Mouse (Mus musculus) embryonic facial prominence, embryonic 15.5 days (tissue): ENCODE results near the gene Atrnl1. TPM values are rescaled to one million over a fixed set of nuclear protein-coding genes. Genes with fewer than 3 reads are reported as not detected.
A peak's percentile ranks its signal among the peaks of the same experiment; 100 is the strongest.
"Not testable (repeated sequence)": the region's sequence is repeated elsewhere in the genome, so short reads cannot be mapped to it uniquely, and the experiment has no call there.

Source experiments
- ATAC-seq: fragments of 200-750 bp; cut with Nextera tagmentation; 2 replicates; pipeline ENCODE4 v1.8.0; 2017; ENCODE audit warnings: low read depth, moderate TSS enrichment; ENCODE audit not compliant: insufficient number of reproducible peaks, low FRiP score, low TSS enrichment
- H3K27ac ChIP-seq: fragments of 300-500 bp; sonication (generic); replicated peaks from 2 replicates; pipeline ENCODE4 v1.5.1; 2015; ENCODE audit warnings: mild to moderate bottlenecking, inconsistent platforms
- H3K27me3 ChIP-seq: fragments of 300-500 bp; sonication (generic); 2 replicates; pipeline ENCODE4 v1.6.1; 2015; ENCODE audit warnings: inconsistent platforms
- H3K36me3 ChIP-seq: fragments of 300-500 bp; sonication (generic); 2 replicates; pipeline ENCODE4 v1.6.1; 2015; ENCODE audit warnings: mild to moderate bottlenecking, inconsistent platforms
- H3K4me1 ChIP-seq: fragments of 300-500 bp; sonication (generic); 2 replicates; pipeline ENCODE4 v1.6.1; 2015; ENCODE audit warnings: inconsistent platforms
- H3K4me2 ChIP-seq: fragments of 300-500 bp; sonication (generic); replicated peaks from 2 replicates; pipeline ENCODE4 v1.6.1; 2015; ENCODE audit warnings: mild to moderate bottlenecking, inconsistent platforms
- H3K4me3 ChIP-seq: fragments of 300-500 bp; sonication (generic); replicated peaks from 2 replicates; pipeline ENCODE4 v1.5.1; 2015; ENCODE audit warnings: mild to moderate bottlenecking, inconsistent platforms
- H3K9ac ChIP-seq: fragments of 300-500 bp; sonication (generic); 2 replicates; pipeline ENCODE4 v1.6.1; 2015; ENCODE audit warnings: inconsistent platforms
- H3K9me3 ChIP-seq: fragments of 300-500 bp; sonication (generic); replicated peaks from 2 replicates; pipeline ENCODE4 v1.6.1; 2016; ENCODE audit warnings: inconsistent platforms
- WGBS: fragments of 180-500 bp; shearing (Covaris S2); methylation state at CpG from one replicate; pipeline ENCODE4 v1.1.7; 2015; 5-methylcytosine and 5-hydroxymethylcytosine counted together
- polyA plus RNA-seq: library from polyadenylated mRNA; unstranded; fragments of >200 nt; fragmentation: Nextera tagmentation; extraction: Ambion mirVana; gene quantifications from 2 replicates; pipeline ENCODE4 v1.2.1, GENCODE M21; 2015

Atrnl1 gene
- polyA plus RNA-seq, 1 experiment from 2014 or later: 7.1 TPM

- H3K4me3 ChIP-seq: no peak overlapping the region
- WGBS: 89% methylated on average over 13 of the region's 13 CpGs
Measured at GRCm38 (mm10) chr19:57825271-57826207, 214.7 kb downstream of the Atrnl1 start.

GRCm38 (mm10) chr19:57833083-57833482 lies 222.2 kb downstream of the Atrnl1 start:
- Histone ChIP-seq H3K27me3 (no peaks in the 10 kb centered on the region), H3K4me1 (no peaks in the 10 kb centered on the region), H3K4me2 (no peak overlapping the region), H3K9ac (no peak overlapping the region), H3K36me3 (no peaks in the 10 kb centered on the region), H3K4me3 (no peak overlapping the region), H3K27ac (no peak overlapping the region), H3K9me3 (no peaks in the 10 kb centered on the region)
- no peak for ATAC-seq
- WGBS: 83% methylated on average over 7 of the region's 7 CpGs

More at GRCm38 (mm10) chr19:57825271-57826207, 214.7 kb downstream of the Atrnl1 start:
- Histone ChIP-seq H3K36me3 (0 out of 2 replicates have a peak, but pooled peaks cover 4% of the 10 kb centered on the region), H3K9me3 (no peaks in the 10 kb centered on the region), H3K27ac (no peak overlapping the region), H3K27me3 (no peaks in the 10 kb centered on the region), H3K4me1 (peaks cover 7% of the 10 kb centered on the region), H3K9ac (no peak overlapping the region), H3K4me2 (no peak overlapping the region)
- no peak for ATAC-seq

DNA sequence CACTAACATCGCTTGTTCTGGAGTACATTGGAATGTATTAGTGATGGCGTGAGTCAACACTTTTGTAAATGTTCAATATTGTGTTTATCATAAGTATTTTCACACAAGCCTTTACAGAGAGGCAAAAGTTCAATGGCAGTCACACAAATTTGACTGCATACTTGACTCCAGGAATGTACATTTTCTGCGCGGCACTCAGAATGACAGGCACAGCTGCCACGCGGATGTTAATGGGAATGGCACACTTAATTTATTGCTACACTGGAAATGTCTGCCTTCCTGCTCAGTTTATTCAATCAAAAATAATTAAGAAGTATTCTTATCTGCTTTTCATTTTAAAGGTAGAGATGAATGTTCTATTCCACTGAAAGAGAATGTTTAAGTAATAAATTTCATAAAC lies 227.0 kb downstream of the Atrnl1 start:
- Histone ChIP-seq H3K4me1 (no peaks in the 10 kb centered on the region), H3K4me3 (no peak overlapping the region), H3K27me3 (no peaks in the 10 kb centered on the region), H3K9ac (no peak overlapping the region), H3K27ac (no peak overlapping the region), H3K9me3 (no peaks in the 10 kb centered on the region), H3K36me3 (0 out of 2 replicates have a peak, but pooled peaks cover 3% of the 10 kb centered on the region), H3K4me2 (no peak overlapping the region)
- 71% methylated on average over 6 of the region's 6 CpGs for WGBS
- ATAC-seq: no peak

- no peak overlapping the region for H3K4me2 ChIP-seq
- no peaks in the 10 kb centered on the region for H3K27me3 ChIP-seq
- no peak overlapping the region for H3K27ac ChIP-seq
- ATAC-seq: no peak
- H3K4me3 ChIP-seq: no peak overlapping the region
- no peak overlapping the region for H3K9ac ChIP-seq
- H3K36me3 ChIP-seq: 0 out of 2 replicates have a peak, but pooled peaks cover 3% of the 10 kb centered on the region
- no peaks in the 10 kb centered on the region for H3K9me3 ChIP-seq
- whole genome bisulfite sequencing: 87% methylated on average over 9 of the region's 9 CpGs
- H3K4me1 ChIP-seq: no peaks in the 10 kb centered on the region
Measured at GRCm38 (mm10) chr19:57838546-57838945, 227.7 kb downstream of the Atrnl1 start.

DNA sequence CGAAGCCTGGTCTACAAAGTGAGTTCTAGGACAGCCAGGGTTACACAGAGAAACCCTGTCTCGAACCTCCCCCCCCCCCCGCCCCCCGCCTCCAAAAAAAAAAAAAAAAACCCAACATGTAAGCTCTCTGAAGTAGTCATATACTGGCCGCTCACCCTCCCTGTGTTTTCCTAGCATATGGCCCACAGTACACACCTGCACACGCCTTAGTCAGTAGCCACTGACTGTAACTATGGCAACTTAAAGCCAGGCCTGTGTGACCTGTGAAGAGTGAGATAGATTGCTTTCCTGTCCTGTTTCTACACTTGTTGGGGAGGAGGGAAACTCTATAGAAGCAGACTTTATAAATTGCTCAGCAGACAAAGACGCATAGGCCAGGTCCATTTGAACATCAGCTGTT lies 239.1 kb downstream of the Atrnl1 start:
- no peak overlapping the region for H3K4me3 ChIP-seq
- H3K36me3 ChIP-seq: no peaks in the 10 kb centered on the region
- WGBS: 64% methylated on average over 7 of the region's 7 CpGs
- no peak overlapping the region for H3K4me2 ChIP-seq
- no peaks in the 10 kb centered on the region for H3K9me3 ChIP-seq
- H3K4me1 ChIP-seq: peaks cover 6% of the 10 kb centered on the region
- no peaks in the 10 kb centered on the region for H3K27me3 ChIP-seq
- H3K27ac ChIP-seq: peak overlapping the region; percentile 58; the same call in 1 of the 2 replicates
- no peak overlapping the region for H3K9ac ChIP-seq
- no peak for ATAC-seq

GRCm38 (mm10) chr19:57868350-57868749 lies 257.5 kb downstream of the Atrnl1 start:
- ATAC-seq: no peak
- Histone ChIP-seq H3K4me3 (no peak overlapping the region), H3K9ac (no peak overlapping the region), H3K36me3 (no peaks in the 10 kb centered on the region), H3K9me3 (no peaks in the 10 kb centered on the region), H3K27me3 (no peaks in the 10 kb centered on the region), H3K27ac (no peak overlapping the region), H3K4me2 (no peak overlapping the region), H3K4me1 (no peaks in the 10 kb centered on the region)
- 82% methylated on average over 4 of the region's 4 CpGs for WGBS

DNA sequence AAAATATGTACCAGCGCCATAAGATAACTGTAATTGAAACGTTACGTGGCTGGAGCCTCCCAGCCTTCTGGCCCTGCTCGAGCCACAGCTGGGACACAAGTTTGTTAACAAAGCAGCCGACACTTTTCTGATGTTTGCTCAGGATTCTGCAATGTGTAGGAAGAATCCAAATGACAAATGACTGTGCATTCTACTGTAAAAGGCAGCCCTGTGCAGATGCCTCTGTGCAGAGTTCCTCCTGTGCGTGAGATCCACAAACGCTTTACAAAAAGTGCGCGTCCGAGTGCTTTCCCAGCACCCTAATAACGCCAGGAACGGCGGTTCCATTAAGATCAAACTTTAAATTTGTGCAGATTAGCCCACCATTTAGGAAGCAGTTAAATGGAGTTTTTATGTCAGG lies 260.0 kb downstream of the Atrnl1 start:
- ATAC-seq: no peak
- no peak overlapping the region for H3K4me3 ChIP-seq
- H3K4me2 ChIP-seq: no peak overlapping the region
- H3K9ac ChIP-seq: no peak overlapping the region
- H3K27me3 ChIP-seq: no peaks in the 10 kb centered on the region
- H3K27ac ChIP-seq: no peak overlapping the region
- H3K9me3 ChIP-seq: no peaks in the 10 kb centered on the region
- H3K4me1 ChIP-seq: no peaks in the 10 kb centered on the region
- 65% methylated on average over 13 of the region's 13 CpGs for WGBS
- no peaks in the 10 kb centered on the region for H3K36me3 ChIP-seq

DNA sequence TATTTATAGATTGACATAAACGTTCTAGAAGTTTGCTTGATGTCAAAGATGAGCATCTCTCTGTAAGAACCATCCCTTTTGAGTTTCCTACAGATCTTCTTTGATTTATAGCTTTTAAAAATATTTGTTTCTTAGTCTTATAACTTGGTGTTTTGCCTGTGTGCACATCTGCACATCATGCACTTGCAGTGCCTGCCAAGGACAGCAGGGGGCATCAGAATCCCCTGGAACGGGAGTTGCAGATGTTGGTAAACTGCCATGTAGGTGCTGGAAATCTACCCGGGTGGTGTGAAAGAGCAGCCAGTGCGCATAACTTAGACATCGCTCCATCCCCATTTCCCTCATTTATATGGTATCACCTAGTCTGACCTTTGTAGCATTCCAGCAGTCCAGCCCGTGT lies 265.2 kb downstream of the Atrnl1 start:
- Histone ChIP-seq H3K4me3 (no peak overlapping the region), H3K4me1 (no peaks in the 10 kb centered on the region), H3K27ac (no peak overlapping the region), H3K9ac (no peak overlapping the region), H3K27me3 (no peaks in the 10 kb centered on the region), H3K4me2 (no peak overlapping the region), H3K9me3 (no peaks in the 10 kb centered on the region), H3K36me3 (0 out of 2 replicates have a peak, but pooled peaks cover 3% of the 10 kb centered on the region)
- no peak for ATAC-seq
- WGBS: 93% methylated on average over 6 of the region's 6 CpGs

DNA sequence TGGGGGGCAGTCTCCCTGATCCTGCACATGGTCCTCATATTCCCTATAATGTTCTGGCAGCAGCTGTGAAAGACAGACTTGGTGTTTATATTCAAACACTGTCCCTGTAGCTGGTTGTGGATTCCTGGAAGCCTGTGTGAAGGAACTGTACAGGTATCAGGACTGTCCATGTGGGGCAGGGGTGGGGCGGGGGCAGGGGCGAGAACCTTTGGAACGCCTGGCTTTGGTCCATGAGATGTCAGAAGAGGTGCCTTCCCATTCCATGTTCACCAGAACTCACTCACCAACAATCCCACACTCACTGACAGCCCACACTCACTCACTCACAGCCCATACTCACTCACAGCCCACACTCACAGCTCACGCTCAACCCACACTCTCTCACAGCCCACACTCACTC lies 266.5 kb downstream of the Atrnl1 start:
- Histone ChIP-seq H3K9me3 (no peaks in the 10 kb centered on the region), H3K4me3 (no peak overlapping the region), H3K4me1 (no peaks in the 10 kb centered on the region), H3K9ac (no peak overlapping the region), H3K27me3 (no peaks in the 10 kb centered on the region), H3K27ac (no peak overlapping the region), H3K4me2 (no peak overlapping the region), H3K36me3 (0 out of 2 replicates have a peak, but pooled peaks cover 3% of the 10 kb centered on the region)
- 97% methylated on average over 4 of the region's 4 CpGs for WGBS
- no peak for ATAC-seq

DNA sequence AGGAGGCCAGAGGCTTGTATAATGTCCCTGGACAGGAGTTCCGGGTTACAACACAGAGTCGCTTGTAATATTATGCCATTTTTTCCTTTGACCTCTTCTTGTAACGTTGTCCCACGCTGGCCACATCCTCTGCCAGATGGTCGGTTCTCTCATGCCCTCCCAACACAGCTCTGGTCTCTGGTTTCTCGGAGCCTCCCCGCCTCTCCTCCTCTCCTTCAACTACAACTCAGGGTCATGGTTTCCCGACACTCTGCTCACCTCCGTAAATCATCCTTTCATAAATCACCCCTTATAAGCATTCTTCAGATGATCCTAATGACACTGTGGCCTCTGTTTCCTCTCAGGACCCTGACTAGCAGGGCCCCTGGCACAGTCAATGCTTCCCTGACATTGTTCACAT lies 267.7 kb downstream of the Atrnl1 start:
- Histone ChIP-seq H3K4me3 (no peak overlapping the region), H3K36me3 (0 out of 2 replicates have a peak, but pooled peaks cover 3% of the 10 kb centered on the region), H3K27me3 (no peaks in the 10 kb centered on the region), H3K4me2 (no peak overlapping the region), H3K4me1 (no peaks in the 10 kb centered on the region), H3K9ac (no peak overlapping the region), H3K9me3 (no peaks in the 10 kb centered on the region), H3K27ac (no peak overlapping the region)
- WGBS: 68% methylated on average over 9 of the region's 9 CpGs
- no peak for ATAC-seq

- not testable (repeated sequence) for H3K9me3 ChIP-seq, H3K27ac ChIP-seq, H3K27me3 ChIP-seq, ATAC-seq, H3K4me1 ChIP-seq, H3K4me3 ChIP-seq, H3K36me3 ChIP-seq, H3K4me2 ChIP-seq, H3K9ac ChIP-seq
- 86% methylated on average over 1 of the region's 1 CpGs for WGBS
Measured at GRCm38 (mm10) chr19:57879841-57880240, 269.0 kb downstream of the Atrnl1 start.
